Mouse (Mus musculus) heart, embryonic 14.5 days (tissue): ENCODE results near the gene Fuca1. TPM values are rescaled to one million over a fixed set of nuclear protein-coding genes. Genes with fewer than 3 reads are reported as not detected.
A peak's percentile ranks its signal among the peaks of the same experiment; 100 is the strongest.

ENCODE experiments used
- ATAC-seq: fragments of 200-750 bp; cut with Nextera tagmentation; 2 replicates; pipeline ENCODE4 v1.8.0; 2017; ENCODE audit warnings: low read depth, moderate TSS enrichment; ENCODE audit not compliant: insufficient number of reproducible peaks, insufficient read depth, low FRiP score
- H3K27ac ChIP-seq, 2 experiments: fragments of 200-500 bp in 1 of 2; fragments of 300-500 bp in 1 of 2; sonication (generic) in 1 of 2; replicated peaks in 1 of 2; 2 replicates each; pipeline ENCODE4 v1.5.1; 2012 to 2014; ENCODE audit warnings: low read depth in 2 of 2, low read length in 2 of 2, control low read depth in 1 of 2, mild to moderate bottlenecking in 1 of 2, mixed read lengths in 1 of 2; ENCODE audit not compliant: control insufficient read depth in 1 of 2, insufficient read depth in 1 of 2
- H3K27me3 ChIP-seq: fragments of 300-500 bp; sonication (generic); 2 replicates; pipeline ENCODE4 v1.6.1; 2014; ENCODE audit warnings: mild to moderate bottlenecking, low read length, control low read depth; ENCODE audit not compliant: control insufficient read depth, insufficient read depth
- H3K36me3 ChIP-seq: fragments of 300-500 bp; sonication (generic); 2 replicates; pipeline ENCODE4 v1.6.1; 2014; ENCODE audit warnings: mild to moderate bottlenecking, control low read depth, low read length, mixed read lengths; ENCODE audit not compliant: control insufficient read depth, insufficient read depth
- H3K4me1 ChIP-seq, 2 experiments: fragments of 200-500 bp in 1 of 2; fragments of 300-500 bp in 1 of 2; sonication (generic) in 1 of 2; 2 replicates each; pipeline ENCODE4 v1.6.1; 2012 to 2014; ENCODE audit warnings: low read length in 2 of 2, control low read depth in 1 of 2, mixed read lengths in 1 of 2; ENCODE audit not compliant: control insufficient read depth in 2 of 2, insufficient read depth in 2 of 2
- H3K4me2 ChIP-seq: fragments of 300-500 bp; sonication (generic); 2 replicates; pipeline ENCODE4 v1.6.1; 2014; ENCODE audit warnings: mild to moderate bottlenecking, low read length
- H3K4me3 ChIP-seq, 2 experiments: fragments of 200-500 bp in 1 of 2; fragments of 300-500 bp in 1 of 2; sonication (generic) in 1 of 2; 2 replicates each; pipeline ENCODE4 v1.5.1; 2012 to 2014; ENCODE audit warnings: low read length in 2 of 2, mild to moderate bottlenecking in 2 of 2, control low read depth in 1 of 2, low read depth in 1 of 2, moderate library complexity in 1 of 2; ENCODE audit not compliant: control insufficient read depth in 1 of 2, insufficient read depth in 1 of 2
- H3K9ac ChIP-seq: fragments of 300-500 bp; sonication (generic); 2 replicates; pipeline ENCODE4 v1.6.1; 2014; ENCODE audit warnings: mild to moderate bottlenecking, low read length
- H3K9me3 ChIP-seq: fragments of 300-500 bp; sonication (generic); 2 replicates; pipeline ENCODE4 v1.6.1; 2016; ENCODE audit warnings: low read length, control low read depth; ENCODE audit not compliant: control insufficient read depth
- WGBS: fragments of 180-500 bp; shearing (Covaris S2); extraction: QIAGEN DNeasy Blood & Tissue Kit; methylation state at CpG from one replicate; pipeline ENCODE4 v1.1.7; 2014; 5-methylcytosine and 5-hydroxymethylcytosine counted together
- polyA plus RNA-seq: library from polyadenylated mRNA; unstranded; fragments of >200 nt; fragmentation: Nextera tagmentation; extraction: Ambion mirVana; gene quantifications from 2 replicates; pipeline ENCODE4 v1.2.1, GENCODE M21; 2014

Fuca1 gene
- polyA plus RNA-seq, 1 experiment from 2014 or later: 63.0 TPM

GRCm38 (mm10) chr4:135913433-135913832, 7.1 kb upstream of the Fuca1 start:
- Histone ChIP-seq H3K27me3 (no peaks in the 10 kb centered on the region), H3K9me3 (no peaks in the 10 kb centered on the region), H3K4me3 (no peak overlapping the region), H3K36me3 (no peaks in the 10 kb centered on the region), H3K4me1 (peaks cover 5 to 10% of the 10 kb centered on the region in 2 experiments; a peak in 3 of 4 replicates), H3K4me2 (no peak overlapping the region), H3K27ac (no peak overlapping the region), H3K9ac (no peak overlapping the region)
- no peak for ATAC-seq
- WGBS: 50% methylated on average over 4 of the region's 4 CpGs

GRCm38 (mm10) chr4:135918635-135919279, 1.8 kb upstream of the Fuca1 start:
- H3K27me3 ChIP-seq: no peaks in the 10 kb centered on the region
- H3K27ac ChIP-seq: no peak overlapping the region
- no peak for ATAC-seq
- H3K4me2 ChIP-seq: no peak overlapping the region
- H3K9me3 ChIP-seq: no peaks in the 10 kb centered on the region
- WGBS: 77% methylated on average over 13 of the region's 13 CpGs
- peaks cover 4 to 5% of the 10 kb centered on the region in 2 experiments for H3K4me1 ChIP-seq
- H3K36me3 ChIP-seq: peaks cover 7% of the 10 kb centered on the region; the same call in 1 of the 2 replicates
- no peak overlapping the region for H3K9ac ChIP-seq
- H3K4me3 ChIP-seq: no peak overlapping the region

DNA sequence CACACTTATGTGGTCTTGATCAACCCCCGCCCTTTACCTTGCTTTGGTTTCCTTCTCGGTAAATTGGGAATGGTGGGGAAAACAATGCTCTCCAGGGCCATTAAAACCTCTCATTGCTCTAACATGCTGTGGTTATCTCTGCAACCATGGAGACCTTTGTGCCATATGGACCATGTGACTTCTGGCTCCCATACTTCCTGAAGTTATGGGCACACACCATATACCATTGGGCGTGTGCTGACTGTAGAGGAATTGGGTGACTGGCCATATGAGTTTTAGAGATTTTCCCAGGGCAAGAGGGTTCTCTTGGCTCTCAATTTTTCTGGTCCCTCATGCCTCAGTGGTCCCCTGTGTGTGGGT, 1.3 kb upstream of the Fuca1 start:
- Histone ChIP-seq H3K4me3 (no peak overlapping the region), H3K4me2 (no peak overlapping the region), H3K4me1 (peaks cover 4 to 5% of the 10 kb centered on the region in 2 experiments), H3K9ac (no peak overlapping the region), H3K9me3 (no peaks in the 10 kb centered on the region), H3K27ac (no peak overlapping the region), H3K36me3 (peaks cover 9% of the 10 kb centered on the region; the same call in 1 of the 2 replicates), H3K27me3 (no peaks in the 10 kb centered on the region)
- no peak for ATAC-seq
- 85% methylated on average over 3 of the region's 3 CpGs for WGBS

DNA sequence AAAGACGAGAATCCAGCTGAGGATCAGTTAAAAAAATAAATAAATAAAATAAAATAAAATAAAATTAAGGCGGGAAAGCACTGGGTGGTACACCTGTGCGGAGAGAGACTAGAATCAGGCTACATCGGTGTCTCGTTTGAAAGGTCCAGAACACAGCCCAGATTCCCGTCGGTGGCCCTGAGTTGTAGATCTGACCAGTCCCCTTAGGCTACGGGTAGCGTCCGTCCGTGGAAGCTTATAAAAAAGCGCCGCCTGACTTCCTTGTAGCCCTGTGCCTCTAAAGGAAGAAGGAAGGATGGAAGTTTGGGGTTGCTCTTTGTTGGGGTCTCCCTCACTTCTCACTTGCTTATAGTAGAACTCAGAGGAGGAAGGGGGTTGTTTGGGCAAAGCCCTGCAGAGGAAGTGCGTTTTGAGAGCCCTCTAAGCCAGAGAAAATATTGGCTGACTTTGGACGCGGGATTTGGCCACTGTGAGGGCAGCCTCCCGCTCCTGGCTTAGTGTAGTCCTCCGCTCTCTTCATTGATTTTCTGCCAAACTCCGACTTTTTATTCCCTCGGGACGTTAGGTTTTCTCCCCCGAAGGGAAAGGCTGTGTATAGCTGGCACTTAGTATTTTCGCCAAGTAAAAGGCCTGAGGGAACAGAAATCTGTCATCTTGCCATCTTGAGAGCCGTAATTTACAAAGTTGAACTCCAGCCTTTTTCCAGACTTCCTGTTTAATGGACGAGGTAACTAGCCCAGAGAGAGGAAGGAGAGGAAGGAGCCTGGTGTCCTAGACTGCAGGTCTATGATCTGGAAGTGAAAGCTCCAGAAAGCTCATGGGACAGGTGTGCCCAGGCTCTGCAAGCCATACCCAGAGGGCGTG, 954 bp downstream of the Fuca1 start:
- Histone ChIP-seq H3K9ac (peak overlapping the region; percentile 84), H3K4me1 (peaks cover 4 to 14% of the 10 kb centered on the region in 2 experiments), H3K27ac (peak overlapping the region; percentile 65 to 67; a peak in 3 of 4 replicates), H3K9me3 (no peaks in the 10 kb centered on the region), H3K36me3 (peaks cover 19% of the 10 kb centered on the region), H3K4me2 (peak overlapping the region; percentile 98), H3K27me3 (no peaks in the 10 kb centered on the region), H3K4me3 (peak overlapping the region; percentile 65 to 93)
- WGBS: 14% methylated on average over 26 of the region's 26 CpGs
- no peak; the same call in 1 of the 2 replicates for ATAC-seq

GRCm38 (mm10) chr4:135922190-135922589, 1.7 kb downstream of the Fuca1 start:
- peaks cover 4 to 14% of the 10 kb centered on the region in 2 experiments for H3K4me1 ChIP-seq
- no peaks in the 10 kb centered on the region for H3K9me3 ChIP-seq
- 80% methylated on average over 1 of the region's 1 CpGs for WGBS
- H3K4me2 ChIP-seq: peak overlapping the region; percentile 98
- no peak overlapping the region for H3K27ac ChIP-seq
- peaks cover 22% of the 10 kb centered on the region for H3K36me3 ChIP-seq
- no peak overlapping the region for H3K4me3 ChIP-seq
- peak overlapping the region; percentile 84; the same call in 1 of the 2 replicates for H3K9ac ChIP-seq
- H3K27me3 ChIP-seq: no peaks in the 10 kb centered on the region
- no peak for ATAC-seq

DNA sequence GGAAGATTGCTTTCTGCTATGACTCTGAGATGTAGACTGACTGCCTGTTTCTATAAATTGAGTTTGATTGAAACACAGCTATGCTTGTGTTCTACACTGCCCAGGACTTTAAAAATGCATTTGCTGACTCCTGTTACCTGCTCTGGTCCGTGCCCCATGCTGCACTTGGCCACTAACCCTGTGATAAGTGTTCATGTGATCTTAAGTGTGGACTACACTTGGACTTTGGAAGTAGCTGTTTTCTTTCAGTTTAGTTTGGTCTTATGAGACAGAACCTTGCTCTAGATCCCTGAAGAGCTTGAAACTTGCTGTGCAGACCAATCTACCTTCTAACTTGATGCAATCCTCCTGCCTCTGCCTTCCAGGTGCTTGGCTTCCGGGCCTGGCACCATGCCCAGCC, 3.9 kb downstream of the Fuca1 start:
- no peak overlapping the region for H3K4me3 ChIP-seq
- WGBS: 81% methylated on average over 2 of the region's 2 CpGs
- no peaks in the 10 kb centered on the region for H3K27me3 ChIP-seq
- no peak for ATAC-seq
- no peak overlapping the region for H3K27ac ChIP-seq
- H3K4me1 ChIP-seq: peaks cover 4 to 14% of the 10 kb centered on the region in 2 experiments
- H3K36me3 ChIP-seq: peaks cover 22% of the 10 kb centered on the region
- H3K9ac ChIP-seq: no peak overlapping the region
- no peaks in the 10 kb centered on the region for H3K9me3 ChIP-seq
- no peak overlapping the region for H3K4me2 ChIP-seq

DNA sequence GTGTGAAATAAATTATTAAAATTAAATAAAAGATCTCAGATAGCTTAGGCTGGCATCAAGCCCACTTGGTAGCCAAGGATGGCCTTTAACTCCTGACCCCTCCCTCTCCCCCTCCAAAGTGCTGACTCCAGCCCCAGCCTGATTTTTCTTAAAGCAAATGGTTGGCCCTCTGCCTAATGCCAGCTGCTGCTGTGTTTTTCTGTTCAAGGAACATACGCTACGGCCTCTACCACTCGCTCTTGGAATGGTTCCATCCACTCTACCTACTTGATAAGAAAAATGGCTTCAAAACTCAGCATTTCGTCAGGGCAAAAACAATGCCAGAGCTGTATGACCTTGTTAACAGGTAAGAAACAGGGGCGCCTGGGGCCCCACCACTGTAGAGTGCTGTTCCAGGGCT, 4.8 kb downstream of the Fuca1 start:
- peaks cover 4 to 14% of the 10 kb centered on the region in 2 experiments for H3K4me1 ChIP-seq
- 36% methylated on average over 5 of the region's 5 CpGs for WGBS
- ATAC-seq: no peak

More for the DNA sequence above, 4.8 kb downstream of the Fuca1 start:
- Histone ChIP-seq H3K9ac (no peak overlapping the region), H3K36me3 (peaks cover 29% of the 10 kb centered on the region), H3K9me3 (no peaks in the 10 kb centered on the region), H3K4me2 (no peak overlapping the region), H3K27ac (peak overlapping the region in 1 of 2 experiments; percentile 46; a peak in 2 of 4 replicates), H3K27me3 (no peaks in the 10 kb centered on the region), H3K4me3 (no peak overlapping the region)
